Mouse (Mus musculus) lung, embryonic 15.5 days (tissue): ENCODE measurements around the gene Frmd4a. TPM values are rescaled to one million over a fixed set of nuclear protein-coding genes. Genes with fewer than 3 reads are reported as not detected.

Experiments used
- ATAC-seq: fragments of 200-750 bp; cut with Nextera tagmentation; 2 replicates; pipeline ENCODE4 v1.8.0; 2017; ENCODE audit warnings: moderate number of reproducible peaks, borderline replicate concordance; ENCODE audit not compliant: low FRiP score, low TSS enrichment; ENCODE audit errors: extremely low read depth
- H3K27ac ChIP-seq: fragments of 300-500 bp; sonication (generic); 2 replicates; pipeline ENCODE4 v1.5.1; 2015; ENCODE audit warnings: moderate library complexity, mild to moderate bottlenecking, inconsistent platforms
- H3K27me3 ChIP-seq: fragments of 300-500 bp; sonication (generic); 2 replicates; pipeline ENCODE4 v1.6.1; 2015; ENCODE audit warnings: inconsistent platforms
- H3K36me3 ChIP-seq: fragments of 300-500 bp; sonication (generic); 2 replicates; pipeline ENCODE4 v1.6.1; 2015; ENCODE audit warnings: inconsistent platforms
- H3K4me1 ChIP-seq: fragments of 300-500 bp; sonication (generic); 2 replicates; pipeline ENCODE4 v1.6.1; 2015; ENCODE audit warnings: inconsistent platforms
- H3K4me2 ChIP-seq: fragments of 300-500 bp; sonication (generic); 2 replicates; pipeline ENCODE4 v1.6.1; 2015; ENCODE audit warnings: inconsistent platforms, mild to moderate bottlenecking, moderate library complexity
- H3K4me3 ChIP-seq: fragments of 300-500 bp; sonication (generic); 2 replicates; pipeline ENCODE4 v1.5.1; 2015; ENCODE audit warnings: mild to moderate bottlenecking, inconsistent platforms
- H3K9ac ChIP-seq: fragments of 300-500 bp; sonication (generic); 2 replicates; pipeline ENCODE4 v1.6.1; 2015; ENCODE audit warnings: inconsistent platforms
- H3K9me3 ChIP-seq: fragments of 300-500 bp; sonication (generic); 2 replicates; pipeline ENCODE4 v1.6.1; 2016; ENCODE audit warnings: inconsistent platforms
- WGBS: fragments of 180-500 bp; shearing (Covaris S2); methylation state at CpG from one replicate; pipeline ENCODE4 v1.1.7; 2015; 5-methylcytosine and 5-hydroxymethylcytosine counted together
- polyA plus RNA-seq: library from polyadenylated mRNA; unstranded; fragments of >200 nt; fragmentation: Nextera tagmentation; extraction: Ambion mirVana; gene quantifications from 2 replicates; pipeline ENCODE4 v1.2.1, GENCODE M21; 2015

The Frmd4a gene
- polyA plus RNA-seq, 1 experiment from 2014 or later, result 33.5 TPM

DNA sequence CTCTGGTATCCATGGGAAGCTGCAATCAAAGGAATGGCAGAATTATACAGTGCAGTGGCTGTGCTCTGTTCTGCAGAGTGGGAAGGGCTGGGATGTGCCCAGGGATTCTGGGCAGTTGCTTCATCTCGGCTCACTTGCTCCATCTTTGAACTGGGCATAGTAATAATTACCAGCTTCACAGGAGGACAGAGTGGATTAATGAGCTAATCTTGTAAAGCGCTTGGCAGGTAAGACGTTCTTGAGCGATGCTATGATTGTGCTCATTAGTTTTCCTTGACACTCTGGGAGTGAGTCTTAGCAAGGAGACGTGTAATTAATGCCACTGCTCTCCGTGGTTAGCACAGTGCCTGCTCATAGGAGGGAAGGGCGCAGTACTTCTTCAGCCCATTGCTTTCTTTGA lies 54.3 kb downstream of the Frmd4a start:
- Histone ChIP-seq H3K9ac (no peak overlapping the region), H3K9me3 (no peaks in the 10 kb centered on the region), H3K4me2 (no peak overlapping the region), H3K4me1 (no peaks in the 10 kb centered on the region), H3K27me3 (no peaks in the 10 kb centered on the region), H3K27ac (no peak overlapping the region), H3K36me3 (no peaks in the 10 kb centered on the region), H3K4me3 (no peak overlapping the region)
- 58% methylated on average over 7 of the region's 7 CpGs for WGBS
- ATAC-seq, result no peak

DNA sequence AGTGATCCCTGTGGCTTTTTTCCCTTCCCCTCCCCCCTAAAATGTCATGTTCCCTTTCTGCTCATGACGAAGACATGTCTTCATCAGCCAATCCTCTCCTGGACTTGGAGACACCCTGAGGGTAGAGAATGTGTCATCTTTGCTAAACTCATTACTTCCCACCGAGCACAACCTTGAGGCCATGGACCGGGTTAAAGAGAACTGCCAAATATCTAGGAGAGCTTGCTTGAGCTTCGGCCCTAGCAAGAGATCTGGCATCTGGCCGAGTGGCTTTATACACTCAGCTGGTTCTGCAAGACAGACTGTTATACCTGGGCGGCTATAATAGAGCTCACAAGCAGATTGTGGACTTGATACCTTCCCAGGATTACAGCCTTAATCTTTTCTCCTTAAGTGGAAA lies 66.4 kb downstream of the Frmd4a start:
- H3K4me1 ChIP-seq, result no peaks in the 10 kb centered on the region
- H3K27me3 ChIP-seq, result no peaks in the 10 kb centered on the region
- no peak overlapping the region for H3K9ac ChIP-seq
- 68% methylated on average over 6 of the region's 6 CpGs for WGBS
- no peak overlapping the region for H3K27ac ChIP-seq
- ATAC-seq, result no peak
- H3K36me3 ChIP-seq, result no peaks in the 10 kb centered on the region
- no peaks in the 10 kb centered on the region for H3K9me3 ChIP-seq
- no peak overlapping the region for H3K4me3 ChIP-seq
- no peak overlapping the region for H3K4me2 ChIP-seq

DNA sequence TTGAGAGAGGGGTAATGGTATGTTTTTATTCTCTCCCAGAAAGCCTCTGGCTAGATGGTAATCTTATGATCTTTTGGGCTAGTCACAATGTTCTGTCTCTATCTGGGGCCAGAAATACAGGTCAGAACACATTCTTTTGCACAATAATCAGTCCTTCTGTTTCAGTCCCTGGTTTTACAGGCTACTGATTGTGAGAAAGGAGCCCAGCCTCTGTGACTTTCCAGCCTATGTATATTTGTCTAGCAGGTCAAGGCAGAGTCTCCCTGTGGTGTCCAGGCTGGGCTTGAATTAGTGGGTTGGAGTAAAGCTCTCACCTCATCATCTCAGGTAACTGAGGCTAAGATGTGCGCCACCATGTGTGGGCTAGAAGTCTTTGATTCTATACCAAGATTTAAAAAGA lies 80.1 kb downstream of the Frmd4a start:
- no peak for ATAC-seq
- H3K9me3 ChIP-seq, result no peaks in the 10 kb centered on the region
- no peak overlapping the region for H3K4me2 ChIP-seq
- no peak overlapping the region for H3K27ac ChIP-seq
- H3K4me1 ChIP-seq, result no peaks in the 10 kb centered on the region
- H3K9ac ChIP-seq, result no peak overlapping the region
- no peak overlapping the region for H3K4me3 ChIP-seq
- H3K36me3 ChIP-seq, result no peaks in the 10 kb centered on the region
- 81% methylated on average over 1 of the region's 1 CpGs for WGBS
- H3K27me3 ChIP-seq, result no peaks in the 10 kb centered on the region

DNA sequence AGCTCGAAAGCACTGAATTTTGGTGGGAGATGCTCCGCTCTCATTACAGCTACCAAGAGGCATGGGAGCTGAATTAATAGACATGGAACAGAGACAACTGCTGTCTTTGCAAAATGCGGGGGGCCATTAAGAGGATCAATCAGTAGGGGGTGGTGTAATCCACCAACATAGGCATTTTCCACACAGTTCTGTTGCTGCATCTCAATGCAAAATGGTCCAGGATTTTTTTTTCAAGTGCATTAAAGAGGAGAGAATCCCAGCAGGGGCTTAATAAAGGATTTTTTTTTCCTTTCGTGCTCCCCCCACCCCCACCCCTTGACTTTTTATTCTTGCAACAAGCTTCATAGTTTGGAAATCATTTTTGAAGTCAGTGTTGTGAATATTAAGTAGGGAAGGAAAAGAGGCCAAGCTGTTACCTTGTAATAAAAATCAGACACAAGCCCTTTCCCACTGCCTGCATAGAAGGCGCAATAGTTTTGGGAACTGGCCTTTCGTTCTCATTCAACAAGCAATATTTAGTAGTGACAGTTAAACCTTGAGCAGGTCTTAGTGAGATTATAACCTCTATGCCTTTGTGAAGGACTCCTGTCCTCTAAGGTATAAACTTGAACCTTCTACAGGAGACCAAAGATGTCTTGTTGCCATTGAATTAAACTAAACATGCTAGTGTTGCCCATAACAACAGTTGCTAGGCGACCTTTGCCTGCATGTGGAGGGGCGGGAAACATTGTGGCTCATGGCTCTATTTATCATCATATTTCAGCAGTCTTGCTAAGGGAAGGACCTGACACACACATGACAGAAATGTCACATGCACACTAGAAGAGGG lies 81.6 kb downstream of the Frmd4a start:
- H3K27me3 ChIP-seq, result no peaks in the 10 kb centered on the region
- H3K4me2 ChIP-seq, result no peak overlapping the region
- no peak overlapping the region for H3K4me3 ChIP-seq
- no peaks in the 10 kb centered on the region for H3K4me1 ChIP-seq
- no peak overlapping the region for H3K27ac ChIP-seq
- no peaks in the 10 kb centered on the region for H3K36me3 ChIP-seq
- WGBS, result 73% methylated on average over 8 of the region's 8 CpGs
- H3K9me3 ChIP-seq, result no peaks in the 10 kb centered on the region
- no peak for ATAC-seq
- H3K9ac ChIP-seq, result no peak overlapping the region

DNA sequence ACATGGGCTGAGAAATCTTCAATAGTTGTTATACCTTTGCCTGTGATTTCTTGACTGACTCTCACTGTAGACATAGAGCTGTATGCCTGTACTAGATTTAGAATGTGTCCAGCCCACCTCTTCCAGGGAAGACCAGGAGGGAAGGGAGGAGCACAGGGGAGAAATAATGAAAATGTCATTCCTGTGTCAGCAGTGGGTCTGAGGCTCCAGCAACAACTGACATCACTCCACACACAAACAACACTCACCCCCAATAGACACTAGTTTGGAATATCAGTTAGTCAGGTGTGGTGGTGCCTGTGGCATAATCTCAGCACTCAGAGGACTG lies 82.2 kb downstream of the Frmd4a start:
- Histone ChIP-seq H3K9ac (no peak overlapping the region), H3K4me1 (no peaks in the 10 kb centered on the region), H3K36me3 (no peaks in the 10 kb centered on the region), H3K4me3 (no peak overlapping the region), H3K27me3 (no peaks in the 10 kb centered on the region), H3K27ac (no peak overlapping the region), H3K9me3 (no peaks in the 10 kb centered on the region), H3K4me2 (no peak overlapping the region)
- ATAC-seq, result no peak

DNA sequence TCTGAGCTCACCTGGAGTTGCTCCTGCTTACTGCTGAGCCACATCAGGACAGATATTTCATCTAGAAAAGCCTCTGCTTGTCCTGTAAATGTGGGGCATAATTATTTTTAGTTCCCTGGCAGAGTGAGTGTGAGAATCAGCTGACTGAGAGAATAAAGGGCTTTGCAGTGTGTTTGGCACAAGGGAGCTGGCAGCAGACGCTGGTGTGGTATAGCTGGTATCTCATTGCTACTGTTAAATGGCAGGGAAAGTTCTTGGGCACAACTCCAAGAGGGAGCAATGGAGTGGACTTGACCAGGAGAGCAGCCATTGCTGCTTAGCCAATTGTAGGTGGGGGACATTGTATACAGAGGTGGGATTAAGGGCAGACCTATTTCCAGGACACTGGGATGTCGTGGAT lies 83.9 kb downstream of the Frmd4a start:
- no peak overlapping the region for H3K27ac ChIP-seq
- no peak overlapping the region for H3K4me3 ChIP-seq
- WGBS, result 59% methylated on average over 2 of the region's 2 CpGs
- ATAC-seq, result no peak
- no peaks in the 10 kb centered on the region for H3K4me1 ChIP-seq
- H3K9ac ChIP-seq, result no peak overlapping the region
- H3K9me3 ChIP-seq, result no peaks in the 10 kb centered on the region
- H3K27me3 ChIP-seq, result no peaks in the 10 kb centered on the region
- H3K36me3 ChIP-seq, result no peaks in the 10 kb centered on the region
- H3K4me2 ChIP-seq, result no peak overlapping the region

DNA sequence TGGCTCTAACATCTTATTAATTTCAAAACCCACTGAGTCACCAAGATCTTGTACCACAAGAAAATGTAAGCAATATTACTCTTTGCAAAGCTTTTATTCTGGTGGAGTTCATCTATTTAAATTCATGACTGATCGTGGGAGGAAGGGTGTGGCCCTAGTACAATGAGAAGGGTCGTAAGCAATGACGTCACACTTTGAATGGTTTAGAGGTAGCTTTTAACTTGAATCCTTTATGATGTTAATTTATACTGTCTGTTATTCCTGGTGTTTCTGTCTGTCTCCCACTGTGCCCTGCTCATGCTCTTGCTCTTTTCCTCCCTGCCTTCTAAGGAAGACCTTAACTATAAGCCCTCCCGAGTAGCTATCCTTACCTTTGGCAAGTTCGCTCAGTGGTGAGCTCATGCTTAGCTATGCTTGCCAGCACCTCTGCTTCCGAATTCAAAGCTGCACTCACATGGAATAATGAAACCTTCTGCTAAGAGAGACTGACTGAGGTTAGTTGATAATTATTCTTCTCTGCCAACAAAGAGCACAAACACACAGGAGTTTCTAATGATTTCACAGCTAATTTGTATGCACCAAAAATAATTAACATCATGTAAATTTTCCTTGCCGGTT lies 95.9 kb downstream of the Frmd4a start:
- H3K36me3 ChIP-seq, result no peaks in the 10 kb centered on the region
- H3K27ac ChIP-seq, result no peak overlapping the region
- H3K4me1 ChIP-seq, result no peaks in the 10 kb centered on the region
- no peak overlapping the region for H3K4me2 ChIP-seq
- 76% methylated on average over 7 of the region's 7 CpGs for WGBS
- ATAC-seq, result no peak
- H3K9me3 ChIP-seq, result no peaks in the 10 kb centered on the region
- no peaks in the 10 kb centered on the region for H3K27me3 ChIP-seq
- no peak overlapping the region for H3K4me3 ChIP-seq
- no peak overlapping the region for H3K9ac ChIP-seq

DNA sequence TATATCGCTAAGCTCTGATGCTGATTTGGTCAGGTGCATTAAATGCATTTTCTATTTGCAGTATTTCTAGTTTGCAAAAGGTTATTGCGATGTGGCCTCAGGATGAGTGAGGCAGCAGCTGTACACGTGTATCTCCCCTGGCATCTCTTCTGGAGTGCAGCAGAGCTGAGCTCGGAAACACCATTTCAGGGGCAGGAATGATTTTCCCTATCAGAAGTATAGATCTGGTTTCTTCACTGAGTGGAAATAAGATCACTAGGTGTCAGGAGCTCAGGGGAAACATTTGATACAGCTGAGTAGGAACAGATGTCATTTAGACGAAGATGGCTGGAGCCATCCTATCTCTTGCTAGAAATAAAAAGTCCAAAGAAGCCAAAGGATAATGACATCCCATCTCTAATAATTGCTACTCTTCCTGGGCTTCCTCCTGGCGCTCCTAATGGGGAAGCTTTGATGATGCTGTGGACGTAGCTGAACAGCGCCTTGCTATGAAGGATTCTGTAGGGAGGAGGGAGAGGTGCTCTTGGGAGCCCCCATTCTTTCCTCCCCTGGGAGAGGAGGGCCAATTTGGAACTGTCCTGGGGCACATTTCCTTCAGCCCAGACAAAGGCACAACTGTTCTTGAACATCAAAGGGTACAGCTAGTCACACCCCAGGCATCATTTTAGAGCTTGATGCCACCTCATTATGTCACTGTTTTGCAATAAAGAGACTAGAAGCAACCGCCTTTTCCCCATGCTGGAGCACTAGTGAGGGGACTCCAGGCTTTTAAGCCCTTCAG lies 102.4 kb downstream of the Frmd4a start:
- 54% methylated on average over 9 of the region's 9 CpGs for WGBS
- H3K27ac ChIP-seq, result no peak overlapping the region
- H3K36me3 ChIP-seq, result no peaks in the 10 kb centered on the region
- H3K9ac ChIP-seq, result no peak overlapping the region
- no peaks in the 10 kb centered on the region for H3K9me3 ChIP-seq
- no peak for ATAC-seq
- no peak overlapping the region for H3K4me2 ChIP-seq
- no peak overlapping the region for H3K4me3 ChIP-seq
- H3K4me1 ChIP-seq, result no peaks in the 10 kb centered on the region
- H3K27me3 ChIP-seq, result no peaks in the 10 kb centered on the region

DNA sequence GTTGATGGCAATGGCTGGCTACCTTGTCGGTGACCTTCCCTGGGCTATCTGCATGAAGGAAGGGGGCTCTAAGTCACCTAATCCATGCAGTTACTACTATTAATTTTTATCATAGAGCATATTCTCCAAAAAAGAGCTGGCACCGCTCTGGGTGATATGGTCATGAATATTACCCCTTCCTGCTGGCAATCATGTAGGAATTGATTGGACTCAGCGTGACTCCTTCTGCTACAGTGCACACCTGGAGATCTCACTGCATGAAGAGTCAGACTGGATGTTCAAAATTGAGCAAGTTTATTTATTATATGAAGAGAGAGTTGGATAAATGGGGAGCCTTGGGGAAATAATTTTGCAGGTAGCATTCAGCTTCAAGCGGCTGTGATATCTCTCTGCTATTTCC lies 113.7 kb downstream of the Frmd4a start:
- no peaks in the 10 kb centered on the region for H3K36me3 ChIP-seq
- no peak overlapping the region for H3K27ac ChIP-seq
- ATAC-seq, result no peak
- H3K9me3 ChIP-seq, result no peaks in the 10 kb centered on the region
- WGBS, result 90% methylated on average over 4 of the region's 4 CpGs
- H3K4me3 ChIP-seq, result no peak overlapping the region
- H3K4me2 ChIP-seq, result no peak overlapping the region
- no peaks in the 10 kb centered on the region for H3K4me1 ChIP-seq
- no peaks in the 10 kb centered on the region for H3K27me3 ChIP-seq
- H3K9ac ChIP-seq, result no peak overlapping the region

DNA sequence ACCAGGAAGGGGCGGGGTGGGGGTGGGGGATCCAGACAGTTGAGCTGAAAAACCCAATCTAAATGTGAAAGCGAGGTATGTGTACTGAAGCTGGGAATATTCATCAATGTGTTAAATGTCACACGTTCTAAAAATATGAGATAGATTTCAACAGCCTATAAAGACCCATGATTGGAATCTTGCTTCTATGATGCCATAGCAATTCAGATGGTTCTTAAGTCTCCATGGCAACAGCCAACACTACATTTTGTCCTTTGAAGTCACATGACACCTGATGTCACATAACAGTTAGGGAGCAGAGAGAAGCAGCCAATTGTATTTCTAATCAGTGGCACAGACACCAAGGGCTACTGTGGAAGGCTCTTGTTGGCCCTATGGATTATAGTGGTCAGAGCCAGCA lies 120.0 kb downstream of the Frmd4a start:
- Histone ChIP-seq H3K4me2 (no peak overlapping the region), H3K4me3 (no peak overlapping the region), H3K36me3 (no peaks in the 10 kb centered on the region), H3K9me3 (no peaks in the 10 kb centered on the region), H3K27ac (no peak overlapping the region), H3K4me1 (no peaks in the 10 kb centered on the region), H3K27me3 (no peaks in the 10 kb centered on the region), H3K9ac (no peak overlapping the region)
- no peak for ATAC-seq
- WGBS, result 82% methylated on average over 3 of the region's 3 CpGs

DNA sequence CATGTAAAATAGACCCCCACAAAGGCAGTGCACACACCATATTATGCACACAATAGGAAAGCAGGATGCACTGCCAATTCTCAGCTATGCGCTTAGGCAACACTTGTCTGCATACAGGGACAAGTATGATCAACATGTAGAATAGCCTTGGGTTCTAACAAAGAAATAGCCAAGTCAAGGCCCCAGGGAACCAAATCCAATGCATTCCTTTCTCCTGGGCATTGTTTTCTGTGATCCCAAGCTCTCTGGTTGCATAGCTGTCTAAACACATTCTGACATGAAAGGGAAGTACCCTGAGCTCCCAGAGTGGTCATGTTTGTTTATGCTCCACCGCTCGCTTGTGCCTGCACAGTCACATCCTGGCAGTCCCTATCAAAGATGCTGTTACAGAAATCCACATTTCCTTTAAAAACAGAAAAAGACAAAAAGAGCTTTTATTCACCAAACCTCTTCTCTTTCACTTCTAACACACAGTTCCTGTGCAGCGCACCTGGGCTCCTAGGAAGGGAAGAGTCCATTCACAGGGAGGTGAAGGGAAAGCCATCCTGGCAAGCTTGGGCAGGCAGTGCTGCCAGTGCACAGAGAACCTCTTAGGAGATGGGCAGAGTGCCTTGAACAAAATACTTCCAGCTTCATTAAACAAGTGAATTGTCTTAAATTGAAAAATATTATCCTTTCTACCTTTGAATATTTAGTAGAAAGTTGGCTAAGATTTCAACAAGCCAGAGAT lies 124.9 kb downstream of the Frmd4a start:
- no peak overlapping the region for H3K27ac ChIP-seq
- H3K27me3 ChIP-seq, result no peaks in the 10 kb centered on the region
- H3K4me3 ChIP-seq, result no peak overlapping the region
- H3K4me1 ChIP-seq, result no peaks in the 10 kb centered on the region
- no peak overlapping the region for H3K9ac ChIP-seq
- no peaks in the 10 kb centered on the region for H3K9me3 ChIP-seq
- H3K36me3 ChIP-seq, result no peaks in the 10 kb centered on the region
- WGBS, result 31% methylated on average over 4 of the region's 4 CpGs
- no peak overlapping the region for H3K4me2 ChIP-seq
- no peak for ATAC-seq

DNA sequence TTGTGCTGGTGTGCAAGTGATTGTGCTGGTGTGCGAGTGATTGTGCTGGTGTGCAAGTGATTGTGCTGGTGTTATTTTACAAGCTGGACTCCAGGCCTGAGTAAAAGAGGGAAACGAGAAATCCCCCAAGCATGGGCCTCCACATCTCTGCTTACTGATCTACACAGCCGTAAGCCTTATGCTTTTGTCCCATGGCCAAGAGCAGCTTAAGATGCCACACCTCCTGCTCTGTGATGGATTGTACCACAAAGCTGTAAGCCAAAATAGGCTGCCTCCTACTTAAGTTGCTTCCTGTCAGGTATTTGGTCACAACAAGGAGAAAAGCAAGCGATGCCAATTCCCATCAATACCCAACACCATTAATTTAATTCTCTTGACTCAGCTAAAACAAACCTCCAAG lies 126.9 kb downstream of the Frmd4a start:
- Histone ChIP-seq H3K36me3 (no peaks in the 10 kb centered on the region), H3K9me3 (no peaks in the 10 kb centered on the region), H3K4me3 (no peak overlapping the region), H3K4me1 (no peaks in the 10 kb centered on the region), H3K4me2 (no peak overlapping the region), H3K27ac (no peak overlapping the region), H3K27me3 (no peaks in the 10 kb centered on the region), H3K9ac (no peak overlapping the region)
- WGBS, result 84% methylated on average over 4 of the region's 4 CpGs
- ATAC-seq, result no peak
